In the genomic region with DNA sequence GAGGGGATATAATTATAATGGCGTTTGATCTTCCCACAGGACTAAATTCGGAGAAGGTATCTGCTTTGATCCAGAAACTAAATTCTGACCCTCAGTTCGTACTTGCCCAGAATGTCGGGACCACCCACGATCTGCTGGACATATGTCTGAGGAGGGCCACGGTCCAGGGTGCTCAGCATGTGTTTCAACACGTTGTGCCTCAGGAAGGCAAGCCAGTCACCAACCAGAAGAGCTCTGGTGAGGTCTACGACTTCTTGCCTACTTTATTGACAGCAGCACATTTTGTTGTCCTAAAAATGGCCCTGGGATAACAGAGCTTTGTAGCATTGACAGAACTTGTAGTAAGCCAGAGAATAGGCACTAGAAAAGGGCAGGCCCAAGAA, we compare ENCODE assay signal across 9 mouse cellular contexts. TPM values are rescaled to one million over a fixed set of nuclear protein-coding genes. Genes with fewer than 3 reads are reported as not detected.
DNase-seq lines count a peak whose midpoint lies in the region; ATAC-seq and TF ChIP-seq lines count a peak whose summit lies in the region.
"Had no signal": no experiment of that assay in that cellular context is flagged by ENCODE, and none has a peak within 500 bp of the region (broad histone marks: within the 10 kb centered on the region; RNA-seq: fewer than 3 reads in every experiment).

No protein-coding gene starts in this region.

- peaks cover 16 to 31% of the 10 kb centered on the region in 2 experiments for H3K36me3 ChIP-seq in CH12.LX (replicated peaks in 1 of 2; ENCODE audit: control insufficient read depth in 1 of 2, insufficient read depth in 1 of 2, low read length in 1 of 2)
- peaks cover 4% of the 10 kb centered on the region; the same call in 1 of the 2 replicates for H3K36me3 ChIP-seq in lung, postnatal 0 days (ENCODE audit: insufficient read depth, low read length)

- in situ Hi-C loops in CH12.LX (cut with MboI; ENCODE audit: low pct_ligation_motif_present, low pct_unique_long_range_greater_than_20kb, low sequenced_read_pairs): no loop called here

- H3K4me3 ChIP-seq in CH12.LX (replicated peaks in 1 of 3; ENCODE audit: low read depth in 2 of 3, low read length in 2 of 3, poor library complexity in 1 of 3): peak overlapping the region; percentile 84 to 92 (median 86)
- H3K4me3 ChIP-seq in lung, postnatal 0 days (ENCODE audit: low read depth, low read length): peak overlapping the region; percentile 79

- no peaks in the 10 kb centered on the region for H3K9me3 ChIP-seq in CH12.LX (replicated peaks; ENCODE audit: low read length)
- H3K9me3 ChIP-seq in lung, postnatal 0 days (ENCODE audit: low read length): no peaks in the 10 kb centered on the region

- peak; percentile 11 for DNase-seq in kidney, adult 18-20 months
- no peak for DNase-seq in kidney, adult 9 months
- no peak for DNase-seq in CH12.LX (ENCODE audit: extremely low read depth)
- DNase-seq in cerebellum, adult 9-11 months: peak; percentile 33
- DNase-seq in heart, postnatal 4 days: peak; percentile 12
- DNase-seq in lung, postnatal 0 days (ENCODE audit: low spot score): peak; percentile 19

- H3K79me2 ChIP-seq in CH12.LX (replicated peaks; ENCODE audit: control insufficient read depth, extremely low read depth, insufficient read depth, poor library complexity, severe bottlenecking): peaks cover 16% of the 10 kb centered on the region

- H3K9ac ChIP-seq in CH12.LX (ENCODE audit: insufficient read depth, low read depth): peak overlapping the region; percentile 93
- peak overlapping the region; percentile 72 for H3K9ac ChIP-seq in lung, postnatal 0 days (replicated peaks; ENCODE audit: low read depth)

- peaks cover 3 to 32% of the 10 kb centered on the region in 2 experiments for H3K4me1 ChIP-seq in CH12.LX (ENCODE audit: control insufficient read depth in 1 of 2, insufficient read depth in 2 of 2)
- H3K4me1 ChIP-seq in lung, postnatal 0 days (ENCODE audit: insufficient read depth, low read depth, low read length): no peaks in the 10 kb centered on the region; the same call in 1 of the 2 replicates

- peak overlapping the region; percentile 10 for H3K27ac ChIP-seq in CH12.LX (ENCODE audit: insufficient read depth, low read depth)
- peak overlapping the region; percentile 87 for H3K27ac ChIP-seq in lung, postnatal 0 days (ENCODE audit: low read length)

- peak; percentile 16; the same call in 1 of the 2 replicates for ATAC-seq in lung, postnatal 0 days
- no peak for ATAC-seq in megakaryocyte progenitor cell, adult 5-6 weeks (replicated peaks; ENCODE audit: poor library complexity)
- ATAC-seq in monocyte, adult 5-6 weeks (replicated peaks; ENCODE audit: insufficient number of reproducible peaks, low FRiP score, low TSS enrichment, poor library complexity, severe bottlenecking): no peak

- no peak for TF ChIP-seq CTCF in CH12.LX (conservative IDR thresholded peaks at IDR 0.05 in 1 of 2, IDR thresholded peaks at IDR 0.05 in 1 of 2; ENCODE audit: low read depth in 2 of 2, low read length in 2 of 2)
- no peak for TF ChIP-seq CTCF in lung, postnatal 0 days (IDR thresholded peaks at IDR 0.05)

- no peak for TF ChIP-seq RAD21 in CH12.LX (IDR thresholded peaks at IDR 0.05; ENCODE audit: low read depth, low read length)

- H3K27me3 ChIP-seq in CH12.LX (replicated peaks): no peaks in the 10 kb centered on the region
- H3K27me3 ChIP-seq in lung, postnatal 0 days (replicated peaks; ENCODE audit: insufficient read depth, low read length): no peaks in the 10 kb centered on the region

- dilution Hi-C loops in CH12.LX (cut with MboI; ENCODE audit: extremely low pct_ligation_motif_present, extremely low pct_unique_long_range_greater_than_20kb, low sequenced_read_pairs): no loop called here

- 2% methylated on average over 8 of the region's 8 CpGs for WGBS in lung, postnatal 0 days

- peak overlapping the region; percentile 100 for H3K4me2 ChIP-seq in CH12.LX (ENCODE audit: insufficient read depth, low read depth, poor library complexity, severe bottlenecking)
- peak overlapping the region; percentile 79 for H3K4me2 ChIP-seq in lung, postnatal 0 days (replicated peaks; ENCODE audit: low read depth, low read length)

- TF ChIP-seq EP300 in CH12.LX (IDR thresholded peaks at IDR 0.05; ENCODE audit: low read length): no peak
- TF ChIP-seq EP300 in lung, postnatal 0 days (IDR thresholded peaks at IDR 0.05): no peak

- TF ChIP-seq POLR2A in CH12.LX (IDR thresholded peaks at IDR 0.05; ENCODE audit: low read depth, low read length): no peak

TF ChIP-seq in CH12.LX, 34 proteins besides CTCF, POLR2A, EP300 and RAD21:
- no peak for TF ChIP-seq USF2 (conservative IDR thresholded peaks at IDR 0.05; ENCODE audit: low read depth, low read length)
- TF ChIP-seq ZC3H11A (IDR thresholded peaks at IDR 0.05; ENCODE audit: low read depth, low read length): no peak
- TF ChIP-seq MAFK (IDR thresholded peaks at IDR 0.05; ENCODE audit: insufficient replicate concordance, low read length): no peak
- TF ChIP-seq PAX5 (IDR thresholded peaks at IDR 0.05; ENCODE audit: low read length): no peak
- no peak for TF ChIP-seq ETS1 (conservative IDR thresholded peaks at IDR 0.05; ENCODE audit: low read depth, low read length)
- TF ChIP-seq JUND (conservative IDR thresholded peaks at IDR 0.05; ENCODE audit: low read depth, low read length): no peak
- TF ChIP-seq HCFC1 (IDR thresholded peaks at IDR 0.05; ENCODE audit: low read depth, low read length): no peak
- TF ChIP-seq SMC3 (IDR thresholded peaks at IDR 0.05; ENCODE audit: low read depth, low read length): no peak
- no peak for TF ChIP-seq CHD1 (IDR thresholded peaks at IDR 0.05; ENCODE audit: low read depth, low read length)

RNA-seq across cellular contexts. Expression of gene Blmh, which starts 21.6 kb away (rescaled TPM):
- total RNA-seq in CH12.LX (2012; rRNA removed) (167 and 184 TPM in 2 replicates), CH12.LX (2014; rRNA removed) (212 and 233 TPM in 2 replicates)
- polyA plus RNA-seq in CH12.LX (2012; ENCODE audit: insufficient read length, low read depth): 261 and 316 TPM in 2 replicates
- 10 to 100 TPM; 66.1 to 74.4 TPM for total RNA-seq in heart, postnatal 4 days (2021)
- polyA plus RNA-seq in lung, postnatal 0 days (2015; fragmentation: Nextera tagmentation; extraction: Ambion mirVana): 90.2 and 98.7 TPM in 2 replicates
- total RNA-seq in megakaryocyte progenitor cell, adult 5-6 weeks (2015): 63.5 and 71.3 TPM in 2 replicates
- total RNA-seq in megakaryocyte progenitor cell, adult 5-6 weeks (2017): 196 and 216 TPM in 2 replicates
- total RNA-seq in monocyte, adult 5-6 weeks (2017): 87.2 to 135 TPM (median 98.4 TPM) in 3 replicates

RNA-seq across cellular contexts. Expression of gene Tmigd1, which starts 44.2 kb away (rescaled TPM):
- total RNA-seq in CH12.LX (2012; rRNA removed) (not detected in 2 replicates), CH12.LX (2014; rRNA removed) (not detected in 2 replicates)
- not detected in 2 replicates for polyA plus RNA-seq in CH12.LX (2012; ENCODE audit: insufficient read length, low read depth)
- total RNA-seq in heart, postnatal 4 days (2021): under 1 TPM in 1 of 2 experiments, not detected in 1; 0.59 TPM
- 0.29 and 0.44 TPM in 2 replicates for polyA plus RNA-seq in lung, postnatal 0 days (2015; fragmentation: Nextera tagmentation; extraction: Ambion mirVana)
- not detected in 2 replicates for total RNA-seq in megakaryocyte progenitor cell, adult 5-6 weeks (2015)
- total RNA-seq in megakaryocyte progenitor cell, adult 5-6 weeks (2017): not detected in 2 replicates
- 0.76 TPM in 1 of 3 replicates, not detected in the others for total RNA-seq in monocyte, adult 5-6 weeks (2017)
- polyA plus RNA-seq: brain, embryonic 14.5 days had no signal

RNA-seq across cellular contexts. Expression of gene Slc6a4, which starts 52.2 kb away (rescaled TPM):
- total RNA-seq in CH12.LX (2012; rRNA removed) (not detected in 2 replicates), CH12.LX (2014; rRNA removed) (not detected in 2 replicates)
- polyA plus RNA-seq in CH12.LX (2012; ENCODE audit: insufficient read length, low read depth): not detected in 2 replicates
- under 1 TPM; 0.62 to 0.74 TPM for total RNA-seq in heart, postnatal 4 days (2021)
- polyA plus RNA-seq in lung, postnatal 0 days (2015; fragmentation: Nextera tagmentation; extraction: Ambion mirVana): 1.8 and 2.4 TPM in 2 replicates
- total RNA-seq in megakaryocyte progenitor cell, adult 5-6 weeks (2015): not detected in 2 replicates
- total RNA-seq in megakaryocyte progenitor cell, adult 5-6 weeks (2017): not detected in 2 replicates
- 5.0 to 11.6 TPM (median 11.4 TPM) in 3 replicates for total RNA-seq in monocyte, adult 5-6 weeks (2017)

Comparison
In these comparisons a context has a peak if more than half of its experiments do, and no peak if none do; other contexts are left out.
1. DNase-seq: peak in kidney, adult 18-20 months (single experiment), cerebellum, adult 9-11 months (single experiment), heart, postnatal 4 days (single experiment) and lung, postnatal 0 days (single experiment); none in kidney, adult 9 months (single experiment) and CH12.LX (single experiment).